Mouse (Mus musculus) heart, postnatal 10 days (tissue): Measurements from ENCODE around the gene Hps3. TPM values are rescaled to one million over a fixed set of nuclear protein-coding genes. Genes with fewer than 3 reads are reported as not detected.
A peak's percentile ranks its signal among the peaks of the same experiment; 100 is the strongest.

Source experiments
- DNase-seq, 2 experiments: peaks; one replicate each; pipeline ENCODE4 v3.0.0; 2021
- intact Hi-C: fragments of 180-260 bp; cut with DNase I; formaldehyde crosslinking; loops from one replicate; pipeline ENCODE4 v1.15.1; 2025
- total RNA-seq, 2 experiments: library from RNA; stranded (reverse); gene quantifications; 2 replicates each; pipeline ENCODE4 v1.2.3; 2021

Hps3 gene
- total RNA-seq, 2 experiments from 2014 or later = 9.6 to 9.8 TPM

DNA sequence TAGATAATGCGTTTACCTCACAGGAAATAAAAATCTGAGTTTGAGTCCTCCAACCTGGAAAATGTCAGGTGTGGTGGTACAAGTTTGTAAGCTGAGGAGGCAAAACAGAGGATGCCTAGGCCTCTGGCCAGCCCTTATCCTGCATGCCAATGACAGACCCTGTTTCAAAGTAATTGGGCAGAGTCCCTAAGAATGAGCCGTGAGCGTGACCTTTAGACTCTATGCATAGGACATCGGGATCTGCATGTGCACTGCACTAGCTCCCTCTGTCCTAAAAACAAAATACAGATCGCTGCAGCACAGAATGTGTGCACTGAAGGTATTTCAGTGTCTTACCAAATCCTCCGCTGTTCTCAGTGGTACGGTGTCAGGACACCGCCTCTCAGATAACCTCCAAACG, 24.7 kb downstream of the Hps3 start:
- intact Hi-C loops = no loop called here
- DNase-seq = no peak

DNA sequence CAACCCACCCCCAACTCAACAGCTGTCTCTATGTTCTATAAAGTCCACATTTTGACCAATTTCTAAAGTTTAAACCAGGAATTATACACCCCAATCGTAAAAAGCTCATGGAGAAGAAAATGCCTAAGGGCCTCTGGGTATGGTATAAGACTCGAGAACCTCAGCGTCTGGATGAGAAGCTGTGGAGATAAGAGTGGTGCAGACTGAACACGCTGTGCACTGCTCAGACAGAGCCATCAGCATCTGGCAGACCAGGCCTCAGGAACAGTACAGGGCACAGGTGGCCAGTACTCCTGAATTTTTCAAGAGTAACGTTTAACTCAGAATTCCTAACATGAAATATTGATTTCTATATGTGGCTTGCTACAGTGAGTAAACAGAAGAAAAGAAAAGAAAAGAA, 27.4 kb downstream of the Hps3 start:
- DNase-seq = no peak
- intact Hi-C loops = loop anchor here (5.0 kb wide), 1 partner anchor 190 kb away; no protein-coding TSS in a partner anchor

DNA sequence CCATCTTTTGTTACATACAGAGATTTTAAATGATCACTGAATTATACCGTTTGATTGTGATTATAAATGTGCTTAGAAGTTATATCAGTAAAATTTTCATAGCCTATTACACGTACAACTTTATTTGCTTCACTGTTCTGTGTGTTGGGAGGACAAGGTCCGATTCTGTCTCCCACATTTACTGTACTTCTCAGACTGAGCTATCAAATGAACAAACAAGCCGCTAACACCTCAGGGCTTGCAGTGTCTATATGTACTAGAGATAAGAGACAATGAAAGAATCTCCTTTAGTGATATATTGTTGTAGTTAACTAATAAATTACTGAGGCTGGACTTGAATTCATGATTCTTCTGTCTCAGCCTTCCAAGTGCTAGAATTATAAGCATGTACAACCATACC, 27.8 kb downstream of the Hps3 start:
- DNase-seq = no peak
- intact Hi-C loops = loop anchor here (5.0 kb wide), 1 partner anchor 190 kb away; no protein-coding TSS in a partner anchor

DNA sequence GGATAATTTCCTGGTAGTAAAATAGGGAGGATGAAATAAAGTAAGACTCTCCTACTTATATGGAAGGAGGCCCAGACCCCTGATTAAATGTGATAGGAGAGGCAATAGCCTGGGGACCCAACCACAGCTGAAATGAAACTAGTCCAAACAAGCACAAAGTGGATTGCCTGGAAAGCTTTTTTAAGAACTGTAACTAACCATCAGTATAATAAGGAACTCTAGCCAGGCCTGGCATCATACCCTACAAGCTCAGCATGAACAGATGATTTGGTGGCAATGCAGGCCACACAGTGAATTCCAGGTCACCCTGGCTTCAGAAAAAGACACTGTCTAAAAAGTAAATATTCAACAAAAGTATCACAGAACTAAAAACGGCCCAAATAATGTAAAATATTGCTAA, 29.5 kb downstream of the Hps3 start:
- intact Hi-C loops = loop anchor here (5.0 kb wide), 1 partner anchor 192 kb away; no protein-coding TSS in a partner anchor

DNA sequence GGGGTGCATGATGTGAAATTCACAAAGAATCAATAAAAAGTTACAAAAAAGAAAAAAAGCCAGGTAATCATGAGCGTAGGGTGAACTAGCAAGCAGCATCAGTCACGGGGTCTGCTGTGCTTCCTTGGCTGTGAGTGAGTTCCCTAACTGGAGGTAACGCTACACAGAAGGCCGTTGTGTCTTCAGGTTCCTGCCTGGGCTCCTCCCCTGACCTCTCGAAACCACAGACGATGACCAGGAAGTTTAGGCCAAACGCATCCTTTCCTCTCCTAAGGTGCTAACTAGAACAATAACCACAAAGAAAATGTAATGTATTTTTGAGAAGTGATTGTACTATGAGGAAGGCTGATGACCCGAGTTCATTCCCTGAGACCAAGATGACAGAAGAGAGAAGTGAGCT, 30.7 kb downstream of the Hps3 start:
- intact Hi-C loops = loop anchor here (5.0 kb wide), 1 partner anchor 37 kb away; no protein-coding TSS in a partner anchor
- no peak for DNase-seq

More for the DNA sequence above, 29.5 kb downstream of the Hps3 start:
- no peak for DNase-seq

DNA sequence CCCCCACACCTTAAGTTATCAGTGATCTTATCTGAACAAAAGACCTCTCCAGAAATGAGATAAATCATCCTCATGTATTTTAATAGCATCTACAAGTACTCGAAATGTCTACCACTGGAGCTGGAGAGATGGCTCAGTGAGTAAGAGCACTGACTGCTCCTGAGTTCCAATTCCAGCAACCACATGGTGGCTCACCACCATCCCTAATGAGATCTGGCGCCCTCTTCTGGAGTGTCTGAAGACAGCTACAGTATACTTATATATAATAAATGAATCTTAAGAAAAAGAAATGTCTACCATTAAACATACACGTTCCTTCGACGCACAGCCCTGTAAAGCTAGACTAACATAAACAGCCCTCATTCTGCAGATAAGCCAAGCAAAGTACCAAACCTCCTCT, 32.3 kb downstream of the Hps3 start:
- DNase-seq = peak; percentile 20 to 30
- intact Hi-C loops = loop anchor here (1.0 to 5.0 kb wide), 2 partner anchors 35 to 100 kb away; no protein-coding TSS in a partner anchor

DNA sequence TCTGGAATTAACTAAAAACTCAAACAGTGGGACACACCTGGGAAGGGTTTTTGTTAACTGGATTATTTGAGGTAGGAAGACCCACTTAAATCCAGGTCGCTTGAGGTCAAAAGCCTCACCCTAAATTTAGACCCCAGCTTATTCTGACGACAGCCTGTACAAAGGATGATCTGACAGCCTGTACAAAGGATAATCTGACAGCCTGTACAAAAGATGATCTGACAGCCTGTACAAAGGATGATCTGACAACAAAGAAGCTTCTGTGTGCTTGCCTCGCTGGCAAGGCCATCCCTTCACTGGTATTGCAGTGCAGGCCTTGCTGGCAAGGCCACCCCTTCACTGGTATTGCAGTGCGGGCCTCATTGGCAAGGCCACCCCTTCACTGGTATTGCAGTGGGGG, 34.3 kb downstream of the Hps3 start:
- DNase-seq = no peak
- intact Hi-C loops = loop anchor here (5.0 kb wide), 1 partner anchor 34 kb away; no protein-coding TSS in a partner anchor

DNA sequence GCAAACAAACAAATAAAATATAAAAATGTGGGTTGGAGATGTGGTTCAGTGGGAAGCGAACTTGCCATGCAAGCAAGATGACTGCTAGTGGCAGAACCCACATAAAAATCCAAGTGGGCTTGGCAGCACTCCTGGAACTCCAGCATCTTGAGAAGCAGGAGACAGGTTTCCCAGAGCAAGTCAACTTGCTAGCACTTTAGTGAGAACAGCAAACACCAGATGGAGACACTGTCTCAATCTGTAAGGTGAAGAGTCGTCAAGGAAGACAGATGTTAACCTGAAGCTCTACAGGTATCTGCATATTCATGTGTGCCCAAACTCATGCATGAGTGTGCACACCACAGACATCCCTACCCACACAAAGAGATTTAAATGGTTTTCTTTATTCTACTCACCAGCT, 35.6 kb downstream of the Hps3 start:
- no peak for DNase-seq
- intact Hi-C loops = no loop called here

DNA sequence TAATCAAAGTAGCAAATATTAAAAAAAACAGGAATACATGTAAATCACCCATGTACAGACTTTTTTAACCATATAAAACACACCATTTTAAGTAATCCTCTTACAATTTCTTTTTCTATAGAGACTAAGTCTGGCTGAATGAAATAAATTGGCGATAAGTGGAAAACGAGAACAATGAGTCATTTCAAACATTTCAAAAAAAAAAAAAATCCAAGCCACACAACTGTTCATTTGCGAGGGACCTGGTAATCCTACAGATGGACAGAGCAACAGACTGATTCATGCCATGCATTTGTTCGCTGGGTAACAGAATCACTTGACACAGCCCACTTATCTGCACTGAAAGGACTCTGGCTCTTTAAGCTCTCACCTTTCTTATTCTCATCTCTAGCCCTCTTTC, 42.7 kb downstream of the Hps3 start:
- no peak for DNase-seq
- intact Hi-C loops = no loop called here

DNA sequence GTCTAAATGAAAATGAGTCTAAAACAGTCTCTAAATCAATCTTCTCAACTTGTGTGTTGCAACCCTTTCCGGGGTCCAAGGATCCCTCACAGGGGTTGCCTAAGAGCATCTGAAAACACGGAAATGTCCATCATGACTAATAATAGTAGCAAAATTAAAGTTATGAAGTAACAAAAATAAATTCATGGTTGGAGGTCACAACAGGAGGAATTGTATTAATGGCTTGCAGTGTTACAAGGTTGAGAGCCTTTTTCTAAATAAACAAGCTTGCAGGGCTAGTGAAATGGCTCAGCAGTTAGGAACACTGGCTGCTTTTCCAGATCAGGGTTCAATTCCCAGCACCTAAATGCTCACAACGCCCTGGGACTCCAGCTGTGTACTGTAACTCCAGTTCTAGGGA, 45.1 kb downstream of the Hps3 start:
- no peak for DNase-seq

DNA sequence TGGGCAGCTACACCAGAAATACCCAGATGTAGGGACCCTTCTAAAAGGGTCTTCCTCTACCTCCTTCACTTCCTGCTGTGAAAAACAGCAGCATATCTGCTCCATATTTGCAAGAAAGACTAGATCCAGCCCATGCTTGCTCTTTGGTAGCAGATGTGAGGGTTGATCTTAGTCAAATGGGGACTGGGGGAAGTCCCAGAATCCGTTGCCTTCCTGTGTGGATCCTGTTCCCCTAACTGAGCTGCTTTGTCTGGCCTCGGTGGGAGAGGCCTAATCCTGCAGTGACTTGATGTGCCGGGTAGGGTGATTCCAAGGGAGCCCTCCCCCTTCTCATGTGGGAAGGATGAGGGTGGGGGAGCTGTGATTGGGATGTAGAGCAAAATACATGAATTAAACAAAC, 49.0 kb downstream of the Hps3 start:
- DNase-seq = no peak
- intact Hi-C loops = no loop called here

More for the DNA sequence above, 45.1 kb downstream of the Hps3 start:
- intact Hi-C loops = no loop called here

- DNase-seq = no peak
- intact Hi-C loops = no loop called here
Observed at GRCm38 (mm10) chr3:19982846-19983245, 52.3 kb downstream of the Hps3 start.

- no peak for DNase-seq
- intact Hi-C loops = no loop called here
Observed at GRCm38 (mm10) chr3:19981156-19981555, 54.0 kb downstream of the Hps3 start.

DNA sequence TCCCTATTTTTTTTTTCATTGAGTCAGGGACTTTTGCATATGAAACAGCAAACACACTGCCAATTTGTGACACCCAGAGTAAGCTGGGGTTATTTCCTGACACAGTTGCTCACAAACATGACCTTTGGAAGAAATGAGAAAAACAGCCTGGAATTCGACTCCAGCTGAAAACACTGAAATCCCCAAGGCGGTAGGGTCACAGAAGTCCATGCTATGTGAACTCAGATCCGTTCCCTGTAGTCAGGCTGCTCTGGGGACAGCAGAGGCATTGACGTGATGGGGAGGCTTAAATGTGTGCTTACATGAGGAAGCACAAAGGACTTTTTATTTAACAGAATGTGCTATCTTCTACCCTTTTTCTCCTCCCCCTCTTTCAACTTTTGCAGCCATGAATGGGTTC, 56.6 kb downstream of the Hps3 start:
- intact Hi-C loops = no loop called here
- peak; percentile 49 to 52 for DNase-seq

GRCm38 (mm10) chr3:19966072-19966471, 69.0 kb downstream of the Hps3 start:
- intact Hi-C loops = loop anchor here (5.0 kb wide), 1 partner anchor 36 kb away; no protein-coding TSS in a partner anchor
- no peak for DNase-seq

DNA sequence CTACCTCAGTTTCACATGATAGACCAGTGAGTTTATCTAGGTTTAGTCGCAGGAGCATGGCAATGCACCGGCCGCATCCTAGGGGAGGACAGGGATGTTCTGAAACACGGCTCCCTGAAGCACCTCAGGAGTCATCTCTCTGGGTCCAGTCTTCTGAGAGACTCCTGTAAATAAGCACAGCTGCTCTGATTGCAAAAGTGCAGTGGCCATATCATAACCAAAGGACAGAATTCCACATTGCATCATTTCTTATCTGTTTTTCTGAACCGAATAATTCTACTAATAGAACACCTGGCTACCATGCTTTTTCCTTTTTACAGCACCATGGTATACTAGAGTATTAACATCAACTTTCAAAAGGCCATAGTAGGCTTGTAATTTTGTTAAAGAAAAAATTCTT, 69.9 kb downstream of the Hps3 start:
- no peak for DNase-seq
- intact Hi-C loops = loop anchor here (5.0 kb wide), 1 partner anchor 37 kb away; no protein-coding TSS in a partner anchor

DNA sequence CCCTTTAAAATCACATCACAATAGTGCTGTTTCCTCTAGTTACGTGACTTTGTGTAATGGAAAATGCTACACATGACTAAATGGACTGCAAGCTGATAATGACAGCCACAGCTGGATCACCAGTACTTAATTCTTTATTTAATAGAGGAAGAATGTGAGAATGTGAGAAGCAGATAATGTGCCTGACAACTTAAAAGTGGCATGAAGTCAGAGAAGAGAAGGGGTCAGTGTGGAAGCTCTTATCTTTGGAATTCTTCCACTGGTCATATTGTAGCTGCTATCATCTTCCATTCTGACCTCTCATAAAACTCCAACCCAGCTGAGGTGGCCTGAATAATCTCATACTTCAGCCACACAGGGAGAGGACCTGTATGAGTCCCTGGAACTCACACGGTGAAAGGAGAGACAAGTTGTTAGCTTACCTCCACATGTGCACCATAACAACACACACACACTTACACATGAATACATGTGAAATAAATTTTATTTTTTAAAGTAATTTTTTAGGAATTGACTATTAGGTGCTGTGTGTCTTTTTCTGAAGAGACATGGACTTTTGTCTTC, 70.4 kb downstream of the Hps3 start:
- DNase-seq = no peak
- intact Hi-C loops = loop anchor here (5.0 kb wide), 1 partner anchor 38 kb away; no protein-coding TSS in a partner anchor

DNA sequence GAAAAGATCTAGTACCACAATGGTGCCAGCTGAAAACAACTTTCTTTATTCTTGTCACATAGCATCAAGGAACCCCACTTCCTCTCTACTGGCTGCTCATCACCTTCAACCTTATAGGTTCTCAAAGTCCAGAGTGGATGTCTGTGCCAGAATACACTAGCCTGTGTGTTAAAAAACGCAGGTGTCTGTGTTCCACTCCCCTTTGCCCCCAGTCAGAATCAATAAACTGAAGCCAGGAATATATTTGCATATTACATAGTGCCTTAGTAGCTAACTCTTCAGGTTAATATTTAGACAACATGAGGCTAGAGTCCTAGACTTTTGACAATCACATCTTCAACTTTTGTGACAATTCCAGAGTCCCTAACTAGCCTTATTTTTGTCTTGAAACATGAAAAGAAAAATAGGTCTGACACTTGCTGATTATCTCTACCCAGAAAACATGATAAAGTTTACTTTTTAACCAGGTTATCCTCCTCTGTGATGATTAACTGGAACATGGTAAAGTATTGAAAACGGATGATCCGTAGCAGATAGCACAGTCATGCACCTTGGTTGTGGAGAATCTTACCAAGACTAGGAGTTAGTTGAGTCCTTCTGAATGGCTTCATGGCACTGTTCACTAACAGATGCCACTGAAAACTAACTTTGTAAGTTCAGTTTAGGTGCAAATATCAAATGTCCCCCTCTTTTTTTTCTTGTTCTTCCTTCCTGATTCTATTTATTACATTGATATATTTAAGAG, 72.2 kb downstream of the Hps3 start:
- DNase-seq = no peak
- intact Hi-C loops = no loop called here

- intact Hi-C loops = no loop called here
- no peak for DNase-seq
Observed at GRCm38 (mm10) chr3:19961341-19961740, 73.8 kb downstream of the Hps3 start.

GRCm38 (mm10) chr3:19960570-19961114, 74.5 kb downstream of the Hps3 start:
- DNase-seq = no peak
- intact Hi-C loops = no loop called here

DNA sequence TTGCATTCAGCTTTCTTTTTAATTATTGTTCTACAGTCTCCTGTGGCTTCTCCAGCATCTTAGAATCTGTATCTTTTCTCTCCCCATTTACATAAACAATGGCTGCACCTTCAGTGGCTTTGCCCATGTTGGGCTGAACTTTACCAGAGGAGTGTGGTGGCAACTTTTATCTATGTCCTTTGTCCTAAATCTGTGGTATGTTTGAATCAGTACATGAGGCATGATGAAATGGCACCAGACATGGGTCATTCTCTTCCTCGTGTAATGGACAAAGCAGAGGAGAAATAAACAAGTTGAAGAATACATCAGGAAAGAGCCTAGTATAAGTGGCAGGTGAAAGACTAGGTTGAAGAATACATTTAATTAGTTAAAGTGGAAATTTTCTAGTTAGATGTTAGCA, 76.1 kb downstream of the Hps3 start:
- no peak for DNase-seq
- intact Hi-C loops = no loop called here

GRCm38 (mm10) chr3:19958031-19958430, 77.1 kb downstream of the Hps3 start:
- no peak for DNase-seq
- intact Hi-C loops = no loop called here
